Mouse (Mus musculus) Patski (cell line): ENCODE measurements around the gene Brip1. TPM values are rescaled to one million over a fixed set of nuclear protein-coding genes. Genes with fewer than 3 reads are reported as not detected.

Experiments
- ATAC-seq: fragments of 100-300 bp; one replicate; pipeline ENCODE4 v1.8.0; 2021
- CTCF ChIA-PET: fragments of 350-600 bp; sonication (Branson Sonifier 250); formaldehyde crosslinking; loops from one replicate; lab custom pipeline; 2022; ENCODE audit warnings: inconsistent platforms; lab: Charles Lee
- POLR2A ChIA-PET: fragments of 350-600 bp; sonication (Branson Sonifier 250); formaldehyde crosslinking; loops from one replicate; lab custom pipeline; 2022; ENCODE audit warnings: antibody characterized with exemption, inconsistent platforms; lab: Charles Lee
- DNase-seq: peaks from one replicate; pipeline ENCODE4 v3.0.0-alpha.2; 2011; ENCODE audit warnings: low read depth, low spot score
- H3K27me3 ChIP-seq: fragments of 371-371 bp; one replicate; pipeline ENCODE4 v1.5.1; 2021
- CTCF ChIP-seq: fragments of 100-300 bp; IDR thresholded peaks from one replicate; pipeline ENCODE4 v1.5.1; 2021
- in situ Hi-C: fragments of 300-500 bp; cut with MboI; formaldehyde crosslinking; loops from 3 replicates; pipeline ENCODE4 v1.11.1; 2018; ENCODE audit warnings: low pct_unique_long_range_greater_than_20kb, mixed read lengths
- polyA plus RNA-seq: library from polyadenylated mRNA; unstranded; gene quantifications from one replicate; pipeline ENCODE4 v1.2.3, GENCODE M21; 2021

Gene Brip1
- polyA plus RNA-seq, 1 experiment from 2014 or later = 4.4 TPM

DNA sequence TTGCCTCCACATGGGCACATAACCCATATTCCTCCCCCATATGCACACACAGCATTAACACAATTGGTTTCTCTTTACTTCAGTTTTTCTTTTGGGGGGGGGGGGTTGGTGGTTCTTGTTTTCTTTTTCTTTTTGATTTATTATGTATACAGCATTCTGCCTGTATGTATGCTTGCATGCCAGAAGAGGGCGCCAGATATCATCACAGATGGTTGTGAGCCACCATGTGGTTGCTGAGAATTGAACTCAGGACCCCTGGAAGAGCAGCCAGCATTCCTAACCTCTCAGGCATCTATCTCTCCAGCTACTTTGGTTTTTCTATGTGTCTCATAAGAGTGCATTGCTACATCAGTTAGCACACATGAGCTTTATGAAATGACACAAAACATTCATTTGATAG is 125.6 kb downstream of the Brip1 start:
- in situ Hi-C loops = no loop called here
- CTCF ChIA-PET = interaction anchor here (0.9 to 2.3 kb wide), 2 partner anchors 8 to 48 kb away, joined by 3 to 5 read pairs; no protein-coding TSS in a partner anchor
- ATAC-seq (no peak), DNase-seq (no peak)
- POLR2A ChIA-PET = interaction anchor here (0.6 to 1.5 kb wide), 4 partner anchors 10 to 257 kb away, joined by 3 to 4 read pairs (median 3); no protein-coding TSS in a partner anchor
- peak; percentile 68 for TF ChIP-seq CTCF
- H3K27me3 ChIP-seq = no peaks in the 10 kb centered on the region

DNA sequence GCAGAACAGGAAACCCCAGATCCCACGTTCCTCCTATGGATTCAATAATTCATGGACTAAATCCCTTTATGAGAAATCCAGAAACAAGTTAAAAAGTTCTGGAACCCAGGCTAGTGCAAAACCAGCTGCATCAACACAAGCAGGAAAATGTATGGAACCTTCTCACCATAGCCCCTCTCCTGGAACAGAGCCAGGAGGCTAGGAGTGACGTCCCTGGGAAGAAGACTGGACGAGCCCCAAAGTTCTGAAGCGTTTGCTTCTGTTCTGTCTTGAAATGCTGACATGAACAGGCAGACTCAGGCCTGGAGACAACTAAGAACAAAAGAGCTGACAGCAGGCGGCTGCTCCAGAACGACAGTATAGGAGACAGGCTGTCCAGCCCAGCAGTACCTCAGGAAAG is 132.3 kb downstream of the Brip1 start:
- no peak for DNase-seq
- no peak for ATAC-seq
- POLR2A ChIA-PET = interaction anchor here (0.6 kb wide), 1 partner anchor 18 kb away, joined by 3 read pairs; no protein-coding TSS in a partner anchor
- in situ Hi-C loops = loop anchor here (5.0 kb wide), 1 partner anchor 221 kb away; no protein-coding TSS in a partner anchor
- no peaks in the 10 kb centered on the region for H3K27me3 ChIP-seq
- CTCF ChIA-PET = interaction anchor here (1.8 kb wide), 1 partner anchor 11 kb away, joined by 4 read pairs; no protein-coding TSS in a partner anchor
- TF ChIP-seq CTCF = no peak

DNA sequence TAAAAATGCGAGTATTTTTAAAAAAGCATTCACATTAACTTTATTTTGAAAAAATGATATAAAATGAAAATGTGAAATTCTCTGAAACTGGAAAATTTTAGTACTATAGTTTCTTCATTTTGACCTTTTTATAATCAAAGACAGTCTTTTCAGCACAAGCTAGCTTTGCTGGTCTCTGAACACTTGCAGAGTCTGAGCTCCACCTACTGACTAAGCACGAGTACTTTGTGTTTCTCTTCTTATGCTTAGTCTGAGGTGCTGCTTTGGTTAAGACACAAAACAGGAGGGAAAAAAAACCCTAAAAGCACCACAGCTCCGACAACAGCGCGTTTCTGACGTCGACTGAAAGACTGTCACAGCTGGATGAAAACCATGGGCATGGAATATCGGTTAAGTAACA is 133.8 kb downstream of the Brip1 start:
- no peak for DNase-seq
- no peak for ATAC-seq
- ChIA-PET CTCF (interaction anchor here (0.8 to 1.8 kb wide), 6 partner anchors 9 to 222 kb away, joined by 3 to 7 read pairs (median 4); no protein-coding TSS in a partner anchor), POLR2A (no interaction called here)
- no peaks in the 10 kb centered on the region for H3K27me3 ChIP-seq
- peak; percentile 51 for TF ChIP-seq CTCF
- in situ Hi-C loops = loop anchor here (5.0 kb wide), 1 partner anchor 220 kb away; no protein-coding TSS in a partner anchor

DNA sequence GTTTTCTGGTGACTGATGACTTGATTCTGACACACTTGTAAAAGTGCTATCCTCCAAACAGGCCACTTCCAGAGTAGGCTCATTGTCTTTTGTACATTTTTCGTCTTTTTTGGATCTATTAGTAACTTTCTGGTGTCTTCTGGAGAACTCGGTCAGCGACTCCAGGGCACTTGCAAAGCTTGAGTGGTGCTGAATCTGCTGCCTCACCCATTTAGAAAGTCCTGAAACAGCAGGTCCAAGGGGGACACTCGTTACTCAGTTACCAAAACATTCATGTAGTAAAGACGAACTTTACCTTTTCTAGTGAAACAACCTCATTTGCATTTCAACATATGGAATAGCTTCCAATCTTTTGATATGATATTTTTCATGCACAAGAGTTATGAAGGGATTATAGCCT is 136.1 kb downstream of the Brip1 start:
- DNase-seq = no peak
- no peak for TF ChIP-seq CTCF
- ATAC-seq = no peak
- in situ Hi-C loops = loop anchor here (5.0 kb wide), 1 partner anchor 218 kb away; no protein-coding TSS in a partner anchor
- CTCF ChIA-PET = no interaction called here
- no peaks in the 10 kb centered on the region for H3K27me3 ChIP-seq
- POLR2A ChIA-PET = interaction anchor here (0.7 kb wide), 1 partner anchor 25 kb away, joined by 3 read pairs; no protein-coding TSS in a partner anchor

DNA sequence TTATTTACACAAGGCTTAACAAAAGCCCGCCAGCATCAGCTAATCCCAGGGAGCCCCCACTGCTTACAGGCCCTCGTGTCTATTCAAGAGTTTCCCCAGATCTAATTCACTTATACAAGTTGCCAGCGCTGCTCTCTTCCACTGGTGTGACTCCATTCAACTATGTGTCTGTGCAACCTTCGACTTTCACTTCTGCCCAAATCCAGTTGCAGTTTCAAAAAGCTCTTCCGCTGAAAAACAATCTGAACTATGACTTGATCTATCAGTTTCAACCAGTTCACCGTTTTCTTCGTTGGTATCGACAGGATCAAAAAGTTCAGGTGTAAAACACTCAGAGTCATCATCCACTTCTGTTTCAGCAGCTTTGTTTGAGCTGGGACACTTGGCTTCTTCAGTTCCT is 139.8 kb downstream of the Brip1 start:
- POLR2A ChIA-PET = no interaction called here
- no peaks in the 10 kb centered on the region for H3K27me3 ChIP-seq
- in situ Hi-C loops = no loop called here
- ATAC-seq = no peak
- no peak for TF ChIP-seq CTCF
- CTCF ChIA-PET = no interaction called here
- no peak for DNase-seq

DNA sequence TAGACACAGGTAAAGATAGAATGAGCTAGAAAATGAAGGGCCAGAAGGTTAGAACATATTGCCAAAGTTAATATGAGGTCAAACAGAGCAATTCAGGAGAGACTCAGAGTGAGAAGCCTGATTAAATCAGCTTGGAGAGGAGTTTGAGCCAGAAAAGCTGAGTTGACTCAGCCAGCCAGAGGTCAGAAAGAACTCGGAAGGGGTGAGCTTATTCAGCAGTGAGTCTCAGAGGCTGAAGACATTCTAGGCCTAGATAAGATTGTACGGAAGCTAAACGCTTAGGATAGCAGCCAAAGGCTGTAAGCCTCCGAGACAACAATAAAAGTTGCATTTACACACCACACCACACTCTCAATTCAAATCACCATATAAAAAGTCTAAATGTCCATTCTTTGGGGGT is 141.9 kb downstream of the Brip1 start:
- in situ Hi-C loops = no loop called here
- no peaks in the 10 kb centered on the region for H3K27me3 ChIP-seq

DNA sequence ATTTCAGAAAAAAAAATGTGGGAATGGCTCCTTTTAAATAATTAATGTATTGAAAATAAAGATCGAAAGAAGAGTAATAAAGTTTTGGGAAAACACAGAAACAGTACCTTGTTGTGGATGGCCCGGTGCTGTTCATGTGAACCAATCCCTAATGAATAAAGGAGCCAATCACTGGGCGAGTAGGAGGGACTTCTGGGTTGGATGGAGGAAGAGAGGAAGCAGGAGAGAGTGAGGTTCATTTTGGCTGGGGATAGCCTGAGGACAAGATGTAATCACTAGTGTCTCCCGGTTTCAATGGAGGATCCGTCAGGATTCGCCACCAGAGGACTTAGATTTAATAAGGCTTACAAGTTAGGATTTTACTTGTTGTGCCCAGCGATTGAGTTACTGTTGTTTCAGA is 145.2 kb downstream of the Brip1 start:
- ATAC-seq (no peak), DNase-seq (no peak)
- POLR2A ChIA-PET = no interaction called here
- in situ Hi-C loops = no loop called here
- no peaks in the 10 kb centered on the region for H3K27me3 ChIP-seq
- TF ChIP-seq CTCF = no peak
- CTCF ChIA-PET = no interaction called here

More for the DNA sequence above, 141.9 kb downstream of the Brip1 start:
- POLR2A ChIA-PET = no interaction called here
- no peak for DNase-seq
- no peak for TF ChIP-seq CTCF
- CTCF ChIA-PET = no interaction called here
- no peak for ATAC-seq

DNA sequence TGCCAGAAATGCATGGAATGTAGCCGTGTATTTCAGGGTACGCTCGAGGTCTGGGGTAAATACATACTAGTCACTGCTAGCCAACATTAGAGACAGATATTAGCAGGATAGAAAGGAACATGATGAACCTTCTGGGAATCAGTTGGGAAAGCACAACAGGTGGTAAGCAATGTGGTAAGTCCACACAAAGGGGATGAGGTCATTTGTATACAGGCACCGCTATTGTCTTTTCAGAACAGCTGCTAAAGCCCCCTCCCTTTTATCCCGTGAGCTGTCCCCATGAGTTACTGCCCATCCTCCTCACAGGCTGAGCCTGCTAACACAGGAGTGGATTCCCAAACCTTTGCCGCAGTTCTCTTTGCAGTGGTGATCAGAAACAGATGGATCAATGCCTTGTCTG is 149.6 kb downstream of the Brip1 start:
- H3K27me3 ChIP-seq = no peaks in the 10 kb centered on the region
- POLR2A ChIA-PET = interaction anchor here (0.5 kb wide), 2 partner anchors 18 to 62 kb away, joined by 3 read pairs; no protein-coding TSS in a partner anchor
- CTCF ChIA-PET = no interaction called here
- TF ChIP-seq CTCF = no peak
- no peak for DNase-seq
- in situ Hi-C loops = no loop called here
- no peak for ATAC-seq

DNA sequence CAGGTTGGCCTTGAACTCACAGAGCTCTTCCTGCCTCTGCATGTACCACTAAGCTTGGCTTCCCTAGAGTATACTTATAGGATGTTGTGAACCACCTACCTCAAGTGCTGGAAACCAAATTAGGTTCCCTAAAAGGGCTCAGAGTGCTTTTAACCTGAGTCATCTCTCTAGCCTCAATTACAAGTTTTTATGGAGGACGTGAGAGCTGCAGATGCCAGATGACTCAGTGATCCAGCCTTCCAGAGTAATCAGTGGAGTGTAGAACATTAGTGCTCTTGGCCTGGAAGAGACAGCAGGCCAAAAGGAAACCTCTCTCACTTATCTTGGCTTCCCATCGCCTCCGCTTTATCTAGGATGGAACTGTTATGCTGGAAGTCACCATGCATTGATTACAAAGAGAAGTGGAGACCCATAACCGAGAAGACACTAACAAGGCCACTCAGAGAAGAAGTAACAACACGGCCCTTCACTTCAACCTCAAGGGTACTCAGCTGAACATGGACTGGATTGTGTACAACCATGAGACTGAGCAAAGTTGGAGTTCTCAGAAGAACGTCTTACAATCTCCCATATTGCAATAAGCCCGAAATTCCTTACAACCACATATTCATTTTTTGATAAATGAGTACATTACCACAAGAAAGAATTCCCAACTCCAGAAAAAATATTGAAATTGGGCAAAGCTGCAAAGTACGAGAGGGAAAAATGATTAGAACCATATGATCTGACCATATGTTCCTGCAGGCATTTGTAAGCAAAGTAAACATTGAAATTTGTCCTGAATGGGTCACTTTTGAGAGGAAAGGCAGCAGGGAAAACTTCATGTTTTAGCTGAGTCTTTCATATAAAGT is 150.3 kb downstream of the Brip1 start:
- H3K27me3 ChIP-seq = no peaks in the 10 kb centered on the region
- ATAC-seq (peak; percentile 71), DNase-seq (peak; percentile 51)
- ChIA-PET CTCF (interaction anchor here (1.7 kb wide), 1 partner anchor 17 kb away, joined by 7 read pairs; no protein-coding TSS in a partner anchor), POLR2A (interaction anchor here (0.5 to 1.3 kb wide), 3 partner anchors 18 to 83 kb away, joined by 3 read pairs; no protein-coding TSS in a partner anchor)
- no peak for TF ChIP-seq CTCF
- in situ Hi-C loops = no loop called here

DNA sequence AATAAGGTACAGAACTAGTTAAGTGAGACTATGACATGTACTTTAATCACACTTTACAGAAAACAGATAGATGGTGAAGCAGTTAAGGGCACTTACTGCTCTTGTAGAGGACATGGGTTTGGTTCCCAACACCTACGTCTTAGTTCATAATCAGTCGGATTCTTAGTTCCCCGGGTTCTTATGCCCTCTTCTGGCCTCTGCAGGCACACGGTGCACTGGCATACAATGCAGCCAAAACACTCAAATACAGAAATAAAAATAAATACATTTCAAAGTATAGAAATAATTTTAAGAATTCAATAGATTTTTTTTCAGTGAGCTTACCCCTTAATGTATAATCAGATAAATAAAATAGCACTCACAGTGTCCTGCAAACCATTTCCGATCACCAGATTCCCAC is 161.0 kb downstream of the Brip1 start:
- TF ChIP-seq CTCF = no peak
- ChIA-PET POLR2A (interaction anchor here (0.6 kb wide), 1 partner anchor 25 kb away, joined by 3 read pairs; no protein-coding TSS in a partner anchor), CTCF (no interaction called here)
- ATAC-seq = no peak
- peaks cover 22% of the 10 kb centered on the region for H3K27me3 ChIP-seq
- no peak for DNase-seq
- in situ Hi-C loops = no loop called here
